Mouse (Mus musculus) heart, embryonic 13.5 days (tissue): Measurements from ENCODE around the gene Klhl33. TPM values are rescaled to one million over a fixed set of nuclear protein-coding genes. Genes with fewer than 3 reads are reported as not detected.
A peak's percentile ranks its signal among the peaks of the same experiment; 100 is the strongest.
"Not testable (repeated sequence)": the region's sequence is repeated elsewhere in the genome, so short reads cannot be mapped to it uniquely, and the experiment has no call there.

Source experiments
- ATAC-seq: fragments of 200-750 bp; cut with Nextera tagmentation; 2 replicates; pipeline ENCODE4 v1.8.0; 2017; ENCODE audit warnings: moderate TSS enrichment; ENCODE audit not compliant: insufficient number of reproducible peaks, low FRiP score, low TSS enrichment; ENCODE audit errors: extremely low read depth
- H3K27ac ChIP-seq: fragments of 300-500 bp; sonication (generic); replicated peaks from 2 replicates; pipeline ENCODE4 v1.5.1; 2015; ENCODE audit warnings: moderate library complexity, mild to moderate bottlenecking, inconsistent platforms
- H3K27me3 ChIP-seq: fragments of 300-500 bp; sonication (generic); replicated peaks from 2 replicates; pipeline ENCODE4 v1.6.1; 2015; ENCODE audit warnings: mild to moderate bottlenecking, inconsistent platforms
- H3K36me3 ChIP-seq: fragments of 300-500 bp; sonication (generic); 2 replicates; pipeline ENCODE4 v1.6.1; 2015; ENCODE audit warnings: mild to moderate bottlenecking, inconsistent platforms
- H3K4me1 ChIP-seq: fragments of 300-500 bp; sonication (generic); 2 replicates; pipeline ENCODE4 v1.6.1; 2015; ENCODE audit warnings: inconsistent platforms
- H3K4me2 ChIP-seq: fragments of 300-500 bp; sonication (generic); 2 replicates; pipeline ENCODE4 v1.6.1; 2015; ENCODE audit warnings: inconsistent platforms, mild to moderate bottlenecking, moderate library complexity
- H3K4me3 ChIP-seq: fragments of 300-500 bp; sonication (generic); 2 replicates; pipeline ENCODE4 v1.5.1; 2015; ENCODE audit warnings: moderate library complexity, mild to moderate bottlenecking, inconsistent platforms
- H3K9ac ChIP-seq: fragments of 300-500 bp; sonication (generic); 2 replicates; pipeline ENCODE4 v1.6.1; 2015; ENCODE audit warnings: inconsistent platforms, mild to moderate bottlenecking, moderate library complexity
- H3K9me3 ChIP-seq: fragments of 300-500 bp; sonication (generic); 2 replicates; pipeline ENCODE4 v1.6.1; 2016; ENCODE audit warnings: inconsistent platforms
- WGBS: fragments of 180-500 bp; shearing (Covaris S2); methylation state at CpG from one replicate; pipeline ENCODE4 v1.1.7; 2015; ENCODE audit warnings: mixed read lengths; 5-methylcytosine and 5-hydroxymethylcytosine counted together
- polyA plus RNA-seq: library from polyadenylated mRNA; unstranded; fragments of >200 nt; fragmentation: Nextera tagmentation; extraction: Ambion mirVana; gene quantifications from 2 replicates; pipeline ENCODE4 v1.2.1, GENCODE M21; 2015

The Klhl33 gene
- 0.10 and 0.45 TPM in 2 replicates for polyA plus RNA-seq

DNA sequence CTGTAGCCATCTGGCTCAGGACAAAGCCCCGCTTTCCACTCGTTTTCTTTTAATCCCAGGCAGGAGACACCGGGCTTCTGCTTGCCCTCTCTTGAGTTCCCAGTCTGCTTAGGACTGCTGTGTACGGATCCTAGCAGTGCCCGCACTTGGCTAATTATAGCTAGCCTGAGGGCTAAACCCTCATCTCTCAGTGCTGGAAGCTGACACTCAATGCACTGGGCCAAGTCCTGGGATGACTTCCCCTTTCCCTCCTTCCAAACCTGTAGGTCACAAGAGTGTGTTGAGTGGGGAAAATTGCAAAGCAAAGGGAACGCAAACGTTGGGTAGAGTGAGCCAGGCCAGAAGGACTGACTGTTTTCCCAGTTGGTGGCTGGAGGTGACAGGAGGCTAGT is at the start of gene Klhl33:
Gene Klhl33 (minus strand): TSS at position 134 of the 392 bp plus-strand sequence.
- Histone ChIP-seq H3K27ac (no peak within 1 kb of the TSS), H3K9me3 (no peaks in the 10 kb centered on the region), H3K4me2 (peak within 1 kb of the TSS; percentile 92), H3K9ac (peak within 1 kb of the TSS; percentile 79), H3K4me3 (peak within 1 kb of the TSS; percentile 55), H3K36me3 (no peaks in the 10 kb centered on the region), H3K27me3 (peaks cover 30% of the 10 kb centered on the region), H3K4me1 (peaks cover 23% of the 10 kb centered on the region)
- 31% methylated on average over 7 of the region's 7 CpGs for WGBS
- ATAC-seq, result no peak

DNA sequence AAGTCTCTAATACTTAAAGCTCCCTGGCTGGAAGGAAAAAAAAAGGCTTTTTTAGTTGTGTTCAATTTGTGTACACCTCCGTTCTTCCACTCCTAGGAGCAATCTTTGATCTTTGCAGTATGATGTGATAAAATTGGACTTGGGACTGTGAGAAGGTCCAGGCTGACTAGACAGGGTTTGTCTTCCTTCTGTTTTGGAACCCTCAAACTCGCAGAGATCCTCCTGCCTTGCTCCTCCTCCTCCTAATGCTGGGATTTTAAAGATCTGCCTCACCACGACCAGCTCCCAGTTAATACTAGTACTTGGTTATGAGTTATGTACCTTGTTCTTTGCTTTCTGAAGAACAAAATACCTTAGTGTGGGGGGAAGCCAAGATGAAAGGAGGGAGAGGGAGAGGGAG is 48.2 kb upstream of the Klhl33 start:
- H3K36me3 ChIP-seq, result peaks cover 15% of the 10 kb centered on the region
- H3K27ac ChIP-seq, result peak overlapping the region; percentile 93; the same call in 1 of the 2 replicates
- H3K4me3 ChIP-seq, result peak overlapping the region; percentile 65
- ATAC-seq, H3K9me3 ChIP-seq, H3K27me3 ChIP-seq: not testable (repeated sequence)
- peak overlapping the region; percentile 81 for H3K9ac ChIP-seq
- 31% methylated on average over 3 of the region's 3 CpGs for WGBS
- peaks cover 12% of the 10 kb centered on the region for H3K4me1 ChIP-seq
- H3K4me2 ChIP-seq, result peak overlapping the region; percentile 81

DNA sequence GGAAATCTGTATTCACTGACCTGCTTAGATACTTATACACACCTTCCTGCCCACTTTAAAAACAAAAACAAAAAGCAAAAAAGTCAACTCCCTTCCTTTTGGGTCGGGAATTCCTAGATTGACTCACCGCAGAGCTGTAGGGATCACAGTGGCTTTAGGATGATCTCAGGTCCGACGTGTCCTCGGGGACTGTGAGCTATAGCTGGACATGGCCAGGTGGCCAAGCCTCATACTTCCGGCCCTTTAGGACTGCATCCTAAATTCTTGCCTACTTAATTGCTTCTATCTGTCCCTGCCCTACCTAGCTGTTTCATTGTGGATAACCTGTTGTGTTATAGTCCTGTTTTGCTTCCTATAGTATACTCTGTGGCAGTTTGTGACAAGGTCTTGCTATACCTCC is 47.8 kb upstream of the Klhl33 start:
- peaks cover 12% of the 10 kb centered on the region for H3K4me1 ChIP-seq
- H3K4me2 ChIP-seq, result peak overlapping the region; percentile 81
- peaks cover 13% of the 10 kb centered on the region for H3K36me3 ChIP-seq
- WGBS, result 8% methylated on average over 6 of the region's 6 CpGs
- not testable (repeated sequence) for H3K27me3 ChIP-seq, H3K9me3 ChIP-seq, ATAC-seq
- H3K9ac ChIP-seq, result peak overlapping the region; percentile 81
- peak overlapping the region; percentile 93 for H3K27ac ChIP-seq
- H3K4me3 ChIP-seq, result peak overlapping the region; percentile 65

DNA sequence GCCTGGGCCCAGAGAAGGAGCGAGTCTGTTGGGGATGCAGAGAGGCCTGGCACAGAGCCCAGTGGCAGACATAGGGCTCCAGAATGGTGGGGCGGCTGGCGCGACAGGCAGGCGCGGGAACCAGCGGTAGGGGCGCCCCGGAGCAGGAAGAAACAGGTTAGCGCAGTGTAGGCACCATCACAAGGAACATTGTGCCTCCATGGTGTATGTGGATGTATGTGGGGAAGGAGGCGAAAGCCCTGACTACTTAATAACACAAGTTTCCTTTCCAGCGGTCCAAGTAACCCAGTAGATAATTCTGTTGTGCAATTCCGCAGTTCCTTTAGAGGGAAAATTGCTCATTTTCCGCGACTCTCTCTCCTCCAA is 47.3 kb upstream of the Klhl33 start:
- not testable (repeated sequence) for H3K9me3 ChIP-seq, H3K27me3 ChIP-seq
- peaks cover 12% of the 10 kb centered on the region for H3K4me1 ChIP-seq
- 1% methylated on average over 14 of the region's 15 CpGs for WGBS
- H3K27ac ChIP-seq, result peak overlapping the region; percentile 93
- peak overlapping the region; percentile 81 for H3K9ac ChIP-seq
- H3K4me3 ChIP-seq, result peak overlapping the region; percentile 65
- H3K4me2 ChIP-seq, result peak overlapping the region; percentile 81
- ATAC-seq, result peak; percentile 87
- H3K36me3 ChIP-seq, result peaks cover 11% of the 10 kb centered on the region

DNA sequence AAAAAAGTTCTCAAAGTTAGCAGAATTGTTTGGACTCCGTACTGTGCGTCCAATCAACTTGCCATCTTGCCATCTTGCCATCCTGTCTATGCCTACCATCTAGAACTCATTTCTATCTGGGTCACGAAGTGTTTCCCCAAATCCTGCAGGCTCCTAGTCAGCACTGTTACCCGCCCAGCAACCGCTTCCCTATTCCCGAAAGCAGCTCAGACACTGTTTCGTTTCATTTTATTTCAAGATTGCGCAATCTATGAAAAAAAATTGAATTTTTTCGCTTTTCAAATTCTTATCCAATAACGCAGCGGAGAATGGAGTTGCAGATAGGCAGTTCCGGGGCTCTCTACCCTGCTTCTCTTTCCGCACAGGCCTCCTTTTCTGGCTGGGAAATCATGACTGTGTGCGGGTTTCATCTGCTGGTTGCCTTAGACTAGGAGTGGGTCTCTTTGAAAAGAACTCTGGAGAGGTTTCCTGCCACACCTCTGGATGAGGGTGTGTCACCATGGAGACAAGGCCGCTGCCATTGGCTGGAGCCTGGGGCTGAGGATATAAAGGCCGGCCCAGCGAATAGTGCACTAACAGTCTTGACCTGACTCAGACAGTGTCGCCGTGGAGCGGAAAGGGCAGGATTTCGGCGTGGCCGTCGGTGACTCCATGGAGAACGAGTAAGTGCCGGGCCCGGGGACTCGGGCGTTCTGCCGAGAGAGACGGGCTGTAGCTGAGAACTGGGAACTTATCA is 46.8 kb upstream of the Klhl33 start, which contains the start of gene Gm49342:
Gene Gm49342 (plus strand): TSS at position 586 of the 736 bp plus-strand sequence.
- Histone ChIP-seq H3K9me3 (no peaks in the 10 kb centered on the region), H3K27ac (peak within 1 kb of the TSS; percentile 93), H3K9ac (peak within 1 kb of the TSS; percentile 81), H3K27me3 (no peaks in the 10 kb centered on the region), H3K4me3 (peak within 1 kb of the TSS; percentile 65), H3K36me3 (peaks cover 6% of the 10 kb centered on the region), H3K4me1 (peaks cover 12% of the 10 kb centered on the region), H3K4me2 (peak within 1 kb of the TSS; percentile 81)
- peak; percentile 97 for ATAC-seq
- WGBS, result 15% methylated on average over 31 of the region's 31 CpGs

DNA sequence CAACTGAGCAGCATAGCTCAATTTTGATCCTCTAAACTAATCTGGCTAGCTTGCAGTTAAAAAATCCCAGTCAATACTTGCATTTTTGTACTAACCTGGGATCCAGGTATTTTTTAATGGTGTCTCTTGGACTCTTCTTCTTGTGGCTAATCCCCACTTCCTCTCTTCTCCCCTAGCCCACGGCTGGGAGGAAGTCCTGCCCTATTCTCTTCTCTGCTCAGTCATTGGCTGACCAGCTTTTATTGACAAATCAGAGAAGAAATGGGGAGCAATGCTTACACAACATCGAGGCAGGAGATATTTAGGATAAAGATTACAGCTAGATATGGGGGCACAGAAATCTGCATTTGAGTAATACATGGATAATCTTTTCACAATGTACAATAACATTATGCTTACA is 41.6 kb upstream of the Klhl33 start:
- Histone ChIP-seq H3K4me3 (no peak overlapping the region), H3K27me3 (0 out of 2 replicates have a peak, but pooled peaks cover 3% of the 10 kb centered on the region), H3K4me1 (peaks cover 3% of the 10 kb centered on the region), H3K27ac (no peak overlapping the region), H3K4me2 (no peak overlapping the region), H3K9me3 (no peaks in the 10 kb centered on the region), H3K9ac (no peak overlapping the region), H3K36me3 (no peaks in the 10 kb centered on the region)
- WGBS, result 43% methylated on average over 2 of the region's 2 CpGs
- no peak for ATAC-seq

- Histone ChIP-seq H3K4me1 (no peaks in the 10 kb centered on the region), H3K27ac (no peak overlapping the region)
- ATAC-seq, result no peak
Observed at GRCm38 (mm10) chr14:50938119-50938908, 41.0 kb upstream of the Klhl33 start.

DNA sequence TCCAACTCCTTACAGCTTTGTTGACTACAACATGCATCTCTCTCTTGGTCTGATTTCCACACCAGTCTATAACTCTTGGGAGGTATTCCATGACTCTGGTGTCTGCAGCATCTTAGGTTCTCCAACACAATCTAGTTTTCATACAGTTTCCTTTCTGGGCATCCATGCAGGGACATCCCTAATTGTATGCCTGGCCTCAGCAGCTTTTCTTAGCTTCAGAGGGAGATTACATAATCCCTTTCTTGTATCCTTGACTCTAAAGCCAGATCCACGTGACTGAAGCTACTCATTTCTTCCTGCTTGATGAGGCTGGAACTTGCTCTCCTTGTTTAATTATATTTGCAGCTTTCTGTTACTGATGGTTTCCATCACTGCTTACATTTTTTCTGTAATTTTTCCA is 39.3 kb upstream of the Klhl33 start:
- H3K27me3 ChIP-seq, result 0 out of 2 replicates have a peak, but pooled peaks cover 3% of the 10 kb centered on the region
- H3K4me1 ChIP-seq, result peaks cover 3% of the 10 kb centered on the region
- no peak overlapping the region for H3K9ac ChIP-seq
- H3K9me3 ChIP-seq, result no peaks in the 10 kb centered on the region
- H3K4me3 ChIP-seq, result no peak overlapping the region
- 42% methylated on average over 1 of the region's 1 CpGs for WGBS
- no peak overlapping the region for H3K27ac ChIP-seq
- no peaks in the 10 kb centered on the region for H3K36me3 ChIP-seq
- no peak for ATAC-seq
- no peak overlapping the region for H3K4me2 ChIP-seq

More at GRCm38 (mm10) chr14:50938119-50938908, 41.0 kb upstream of the Klhl33 start:
- 80% methylated on average over 3 of the region's 3 CpGs for WGBS
- Histone ChIP-seq H3K36me3 (no peaks in the 10 kb centered on the region), H3K4me3 (no peak overlapping the region), H3K9ac (no peak overlapping the region), H3K27me3 (0 out of 2 replicates have a peak, but pooled peaks cover 3% of the 10 kb centered on the region), H3K4me2 (no peak overlapping the region), H3K9me3 (no peaks in the 10 kb centered on the region)

DNA sequence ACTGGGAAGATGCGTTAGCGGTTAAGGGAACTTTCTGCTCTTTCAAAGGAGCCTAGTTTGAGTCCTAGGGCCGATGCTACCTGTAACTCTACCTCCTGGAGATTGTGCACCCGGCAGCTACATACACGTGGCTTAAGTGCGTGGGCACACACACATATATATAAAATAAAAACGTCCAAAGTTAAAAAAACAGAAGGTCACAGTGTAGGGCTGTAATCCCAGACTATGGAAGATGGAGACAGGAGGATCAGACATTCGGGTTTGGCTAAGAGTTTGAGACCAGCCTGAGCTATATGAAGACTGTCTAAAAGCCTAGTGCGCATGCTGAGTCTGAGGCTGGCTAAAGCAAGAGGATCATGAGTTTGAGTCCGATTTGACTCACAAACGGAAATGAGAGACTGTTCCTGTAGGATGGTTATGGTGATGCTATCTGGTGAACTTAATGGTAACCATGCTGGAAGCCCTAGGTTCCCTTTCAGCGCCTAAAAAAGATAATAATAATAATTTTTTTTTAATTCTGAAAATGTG is 34.2 kb upstream of the Klhl33 start:
- Histone ChIP-seq H3K27ac (peak overlapping the region; percentile 85), H3K4me2 (peak overlapping the region; percentile 72), H3K4me1 (peaks cover 21% of the 10 kb centered on the region), H3K4me3 (peak overlapping the region; percentile 99), H3K36me3 (peaks cover 30% of the 10 kb centered on the region), H3K9ac (peak overlapping the region; percentile 80), H3K9me3 (no peaks in the 10 kb centered on the region), H3K27me3 (no peaks in the 10 kb centered on the region)
- WGBS, result 12% methylated on average over 12 of the region's 12 CpGs
- ATAC-seq, result no peak

- Histone ChIP-seq H3K4me3 (peak within 1 kb of the TSS; percentile 99), H3K4me2 (peak within 1 kb of the TSS; percentile 88), H3K9ac (peak within 1 kb of the TSS; percentile 99), H3K27me3 (no peaks in the 10 kb centered on the region), H3K36me3 (peaks cover 37% of the 10 kb centered on the region), H3K27ac (peak within 1 kb of the TSS; percentile 89), H3K9me3 (no peaks in the 10 kb centered on the region), H3K4me1 (peaks cover 26% of the 10 kb centered on the region)
- WGBS, result under 1% methylated on average over 67 of the region's 68 CpGs
- ATAC-seq, result peak; percentile 97
Observed at GRCm38 (mm10) chr14:50930754-50931492, 33.6 kb upstream of the Klhl33 start, which contains the start of the genes Pip4p1 and Pnp. TSS of gene Pip4p1 (minus strand) at chr14:50930856. TSS of gene Pnp (plus strand) at chr14:50931082.
